Mouse (Mus musculus): Measurements from ENCODE around the gene Chpf. TPM values are rescaled to one million over a fixed set of nuclear protein-coding genes. Genes with fewer than 3 reads are reported as not detected.

Gene Chpf
- total RNA-seq, 2 experiments from 2014 or later, result 3.7 to 4.4 TPM

DNA sequence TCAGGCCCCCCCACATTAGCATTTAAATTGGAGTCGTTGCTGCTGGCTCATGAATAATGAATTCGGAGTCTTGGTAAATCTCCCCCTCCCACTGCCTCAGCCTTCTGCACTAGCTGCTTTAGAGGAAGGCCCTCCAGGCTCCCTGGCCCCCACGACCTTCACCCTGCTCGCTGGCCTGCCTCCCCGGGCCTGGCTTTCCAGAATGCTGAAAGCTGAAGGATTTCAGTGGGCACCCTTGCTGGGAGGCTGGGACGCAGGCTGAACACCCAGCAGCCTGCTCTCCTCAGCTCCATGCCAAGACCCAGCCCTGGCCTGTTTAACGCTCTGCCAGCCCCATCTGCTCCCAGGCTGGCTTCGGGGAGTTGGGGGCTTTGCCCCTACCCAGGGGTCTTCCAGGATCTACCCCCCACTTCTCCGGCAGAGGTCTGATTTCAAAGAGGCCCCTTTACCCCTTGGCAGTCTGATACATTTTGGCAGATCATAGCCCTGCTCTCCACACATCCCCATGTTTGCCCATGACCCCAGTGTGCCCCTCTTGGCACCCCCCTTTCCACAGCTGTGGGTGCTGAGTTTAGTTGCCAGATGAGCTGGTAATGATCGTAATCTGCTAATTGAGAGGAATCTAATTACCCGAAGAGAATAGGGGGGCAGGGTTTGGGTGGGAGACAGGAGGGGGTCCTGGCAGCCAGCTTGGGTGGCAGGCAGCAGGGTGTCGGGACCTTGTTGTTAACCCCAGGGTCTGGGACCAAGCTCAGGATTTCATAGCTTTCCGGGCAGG is 35.7 kb downstream of the Chpf start:
- no peak for DNase-seq (ENCODE audit: low spot score)

DNA sequence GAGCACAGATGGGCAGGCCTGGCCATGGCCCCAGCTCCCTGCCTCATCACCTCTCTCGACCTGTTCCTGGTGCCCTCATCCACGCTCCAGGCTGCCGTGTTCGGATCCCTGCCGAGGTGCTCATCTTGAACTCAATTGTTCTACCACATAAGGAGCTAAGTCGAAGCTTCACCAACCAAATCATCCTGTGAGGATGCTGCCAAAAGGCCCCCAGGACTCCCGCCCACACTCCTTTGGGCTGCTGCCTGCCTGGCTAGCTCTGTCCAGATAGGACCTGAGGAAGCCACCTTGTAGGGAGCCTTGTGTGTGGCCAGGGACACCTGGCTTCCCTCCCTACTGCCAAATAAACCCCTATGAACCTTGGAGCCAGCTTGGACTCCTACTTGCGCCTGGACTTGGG is 36.3 kb downstream of the Chpf start:
- DNase-seq (ENCODE audit: low spot score), result no peak

DNA sequence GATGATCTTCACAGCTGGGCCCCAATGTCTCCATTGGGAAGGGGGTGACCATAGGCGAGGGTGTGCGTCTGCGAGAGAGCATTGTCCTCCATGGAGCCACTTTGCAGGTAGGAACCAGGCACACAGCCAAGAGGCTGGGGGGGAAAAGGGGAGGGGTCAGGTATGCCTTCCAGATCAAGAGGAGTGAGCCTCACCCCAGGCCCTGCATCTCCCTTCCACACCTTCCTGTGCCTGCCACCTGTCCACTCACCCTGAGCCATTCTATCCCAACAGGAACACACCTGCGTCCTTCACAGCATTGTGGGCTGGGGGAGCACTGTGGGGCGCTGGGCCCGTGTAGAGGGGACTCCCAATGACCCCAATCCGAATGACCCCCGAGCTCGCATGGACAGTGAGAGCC is 36.9 kb downstream of the Chpf start:
- DNase-seq (ENCODE audit: low spot score), result no peak

DNA sequence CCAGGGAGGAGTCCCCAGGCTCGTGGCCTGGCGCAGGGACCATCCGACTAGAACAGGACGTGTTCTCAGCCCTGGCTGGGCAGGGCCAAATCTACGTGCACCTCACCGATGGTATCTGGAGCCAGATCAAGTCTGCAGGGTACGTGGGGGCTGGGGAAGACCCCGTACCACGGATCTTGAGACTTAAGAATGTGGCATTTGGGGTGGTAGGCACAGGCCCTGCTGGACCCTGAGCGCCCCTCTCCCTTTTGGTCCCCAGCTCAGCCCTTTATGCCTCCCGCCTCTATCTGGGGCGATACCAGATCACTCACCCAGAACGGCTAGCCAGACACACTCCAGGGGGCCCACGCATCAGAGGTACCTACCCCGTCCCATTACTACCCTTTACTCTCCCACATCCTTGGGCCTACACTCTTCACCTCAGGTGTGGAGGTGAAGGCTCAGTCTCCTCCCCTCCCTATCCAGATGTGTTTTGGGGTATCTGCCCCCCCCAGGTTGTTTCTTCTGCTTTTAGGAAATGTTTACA is 37.6 kb downstream of the Chpf start:
- no peak for DNase-seq (ENCODE audit: low spot score)

DNA sequence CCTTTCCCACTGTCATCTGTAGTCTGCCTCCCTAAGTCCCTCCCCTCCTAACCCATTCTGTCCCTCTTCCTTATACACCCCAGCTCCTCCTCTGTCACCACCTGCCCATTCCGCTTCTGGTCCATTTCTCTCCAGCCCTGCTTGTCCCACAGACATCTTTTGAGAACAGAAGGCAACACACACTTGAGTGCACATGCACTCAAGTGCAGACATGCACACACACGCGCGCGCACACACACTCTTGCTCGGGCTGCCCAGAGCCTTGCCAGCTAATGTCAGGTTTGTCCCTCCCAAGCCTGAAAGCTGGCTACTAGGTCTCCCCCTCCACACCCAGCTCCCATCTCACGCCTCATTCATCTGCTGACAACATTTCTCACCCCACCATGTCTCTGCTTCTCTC is 38.4 kb downstream of the Chpf start:
- no peak for DNase-seq (ENCODE audit: low spot score)

DNA sequence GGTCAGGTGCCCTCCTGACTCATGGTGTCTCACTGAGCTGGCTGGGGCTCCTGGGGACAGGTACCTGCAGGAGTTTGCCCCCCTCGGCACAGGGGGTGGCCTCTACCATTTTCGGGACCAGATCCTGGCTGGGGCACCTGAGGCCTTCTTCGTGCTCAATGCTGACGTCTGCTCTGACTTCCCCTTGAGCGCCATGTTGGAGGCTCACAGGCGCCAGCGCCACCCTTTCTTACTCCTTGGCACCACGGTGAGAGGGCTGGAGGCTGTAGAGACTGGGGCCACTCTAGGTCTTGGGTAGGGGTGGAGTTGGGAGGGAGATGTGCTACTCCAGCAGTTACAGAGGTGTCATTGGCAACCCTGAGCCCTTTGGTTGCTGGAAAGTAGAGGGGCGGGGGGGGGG is 40.3 kb downstream of the Chpf start:
- DNase-seq (ENCODE audit: low spot score), result no peak

DNA sequence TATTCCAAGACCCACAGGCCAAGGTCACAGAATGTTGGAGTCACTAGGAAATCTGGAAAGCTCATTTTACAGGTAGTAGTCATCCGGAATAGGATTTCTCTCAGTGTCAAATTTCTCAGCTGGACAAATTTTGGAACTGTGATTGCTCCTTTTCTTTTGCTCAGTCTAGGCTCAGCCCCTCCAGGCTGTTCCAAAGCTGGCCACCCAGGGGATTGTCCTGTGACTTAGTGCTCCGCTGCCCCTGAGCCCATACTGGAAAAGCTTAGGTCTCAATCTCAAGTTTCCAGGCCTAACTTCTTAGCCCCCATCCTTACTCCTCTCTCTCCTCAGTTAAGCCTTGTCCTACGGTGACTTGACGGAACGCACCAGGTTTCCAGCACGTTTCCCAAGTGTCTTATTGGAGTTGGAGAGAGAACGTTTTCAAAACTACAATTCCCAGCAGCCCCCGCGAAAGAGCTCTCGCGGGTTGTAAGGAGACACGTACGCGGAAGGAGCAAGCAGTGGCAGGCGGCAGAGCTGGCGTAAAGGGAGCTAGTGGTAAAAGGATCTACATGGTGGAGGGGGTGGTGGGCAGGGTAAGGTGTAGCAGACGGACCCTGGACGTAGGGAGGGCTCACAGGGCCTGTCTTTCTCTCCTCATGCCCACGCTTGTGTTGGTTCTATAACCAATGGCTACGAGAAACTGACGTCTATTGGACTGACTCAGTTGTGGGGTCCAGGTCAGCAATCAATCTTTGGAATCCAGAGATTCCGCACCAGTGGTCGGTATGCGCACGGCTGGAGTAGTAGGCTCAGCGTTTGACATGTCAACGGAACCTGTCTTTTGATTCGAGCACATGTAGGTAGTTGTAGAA is 43.4 kb downstream of the Chpf start, which contains the start of gene Gmppa:
Gmppa (plus strand) TSS at position 456 of the 854 bp plus-strand sequence.
- DNase-seq (ENCODE audit: low spot score), result peak; percentile 89

DNA sequence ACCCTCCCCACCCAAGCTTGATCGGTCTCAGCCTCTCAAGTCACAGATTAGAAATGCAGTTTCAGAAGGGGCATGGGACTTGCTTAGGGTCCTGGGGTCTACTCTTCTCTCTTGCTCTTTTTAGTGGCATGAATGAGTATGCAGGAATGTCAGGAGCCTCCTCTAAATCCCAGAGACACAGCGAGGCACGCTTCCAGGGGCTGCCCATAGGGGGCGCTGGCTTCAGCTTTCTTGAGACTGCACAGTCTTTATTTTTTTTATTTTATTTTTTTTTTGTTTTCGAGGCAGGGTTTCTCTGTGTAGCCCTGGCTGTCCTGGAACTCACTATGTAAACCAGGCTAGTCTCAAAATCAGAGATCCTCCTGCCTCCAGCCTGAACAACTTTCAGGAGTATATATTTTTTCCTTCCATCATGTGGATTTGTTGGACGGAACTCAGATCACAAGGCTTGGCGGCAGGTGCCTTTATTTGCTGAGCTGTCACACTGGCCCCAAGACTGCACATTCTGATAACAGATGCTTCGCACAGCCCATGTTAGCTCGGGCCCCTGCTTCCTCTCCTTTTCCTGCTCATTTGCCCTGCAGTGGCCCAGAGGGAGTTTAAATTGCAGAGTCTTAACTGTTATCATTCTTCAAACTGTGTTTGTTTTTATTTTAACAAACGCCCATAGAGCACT is 53.2 kb downstream of the Chpf start:
- peak; percentile 43 for DNase-seq (ENCODE audit: low spot score)

Other genes starting within 250 kb of the Chpf start
- not detected for gene A630095N17Rik, start 247.2 kb downstream of the Chpf start, total RNA-seq (2021)
- 10 to 100 TPM; 74.2 to 86.4 TPM for gene Dnajb2, start 242.9 kb downstream of the Chpf start, total RNA-seq (2021)
- gene Ptprn, start 214.8 kb downstream of the Chpf start, total RNA-seq (2021), result not detected
- gene Resp18, start 200.9 kb downstream of the Chpf start, total RNA-seq (2021), result not detected
- 10 to 100 TPM; 42.4 to 47.6 TPM for gene Dnpep, start 161.3 kb downstream of the Chpf start, total RNA-seq (2021)
- 1,000 to 10,000 TPM; 2,427 to 2,600 TPM for gene Des, start 119.0 kb downstream of the Chpf start, total RNA-seq (2021)
- gene Speg, start 104.0 kb downstream of the Chpf start, total RNA-seq (2021), result 100 to 1,000 TPM; 255 to 257 TPM
- gene Gmppa, start 43.4 kb downstream of the Chpf start, total RNA-seq (2021), result 10 to 100 TPM; 37.3 to 44.6 TPM
- gene Asic4, start 28.9 kb downstream of the Chpf start, total RNA-seq (2021), result not detected
- gene Tmem198, start 225 bp upstream of the Chpf start, total RNA-seq (2021), result under 1 TPM in 1 of 2 experiments, not detected in 1; 0.36 TPM
- gene Obsl1, start 27.1 kb upstream of the Chpf start, total RNA-seq (2021), result 10 to 100 TPM; 25.0 to 30.0 TPM
- 1 to 10 TPM; 1.1 to 1.7 TPM for gene Inha, start 27.8 kb upstream of the Chpf start, total RNA-seq (2021)
- gene Stk11ip, start 42.2 kb upstream of the Chpf start, total RNA-seq (2021), result 1 to 10 TPM; 7.1 to 7.9 TPM
- gene Slc4a3, start 67.0 kb upstream of the Chpf start, total RNA-seq (2021), result 1 to 10 TPM; 6.0 to 9.2 TPM